Mouse (Mus musculus) kidney, adult 2 months (tissue): ENCODE measurements at regions not wholly inside any gene's neighbourhood (a gene's known extent, or its start where the extent isn't known, plus 50 kb on each side); places are given as distances from the start of the nearest gene placed in this dataset.

Experiments used
- CTCF ChIP-seq: fragments of 200-500 bp; conservative IDR thresholded peaks from 2 replicates; pipeline ENCODE4 v1.5.1; 2011; ENCODE audit warnings: low read depth, mild to moderate bottlenecking, control low read depth, low read length, moderate library complexity, mixed read lengths; ENCODE audit not compliant: insufficient read depth, insufficient read length
- POLR2A ChIP-seq: fragments of 200-500 bp; IDR thresholded peaks from one replicate; pipeline ENCODE4 v1.6.1; 2011; ENCODE audit warnings: low read depth, low read length, control low read depth

- TF ChIP-seq CTCF (no peak), POLR2A (no peak)
Measured at GRCm38 (mm10) chr10:65107413-65107812, 1017.3 kb upstream of the Lrrtm3 start.
